Mouse (Mus musculus) gastrocnemius, postnatal 4 days (tissue): ENCODE measurements around the gene Trip6. TPM values are rescaled to one million over a fixed set of nuclear protein-coding genes. Genes with fewer than 3 reads are reported as not detected.

ENCODE experiments used
- DNase-seq, 2 experiments: peaks; one replicate each; pipeline ENCODE4 v3.0.0; 2021 to 2022; ENCODE audit warnings: low spot score in 2 of 2, mixed read lengths in 2 of 2
- long read RNA-seq, 2 experiments: library from polyadenylated mRNA; stranded (forward); transcript quantifications; one replicate each; pipeline ENCODE4 v2.0.0; 2021
- total RNA-seq, 2 experiments: library from RNA; stranded (reverse); gene quantifications; 2 replicates each; pipeline ENCODE4 v1.2.3; 2021

The Trip6 gene
- total RNA-seq: 10 to 100 TPM; 31.2 to 31.9 TPM
- long read RNA-seq, experiment 1, transcript Trip6-201 (9 exons, 2,168 nt): major isoform, 54 of 64 reads
- long read RNA-seq, experiment 1, partial matches to known transcripts: 3 of 64 reads
- long read RNA-seq, experiment 1, other reads (novel, unspliced or antisense): 7 of 64 reads
- long read RNA-seq, experiment 2, transcript Trip6-201 (9 exons, 2,168 nt): major isoform, 50 of 66 reads
- long read RNA-seq, experiment 2, partial matches to known transcripts: 2 of 66 reads
- long read RNA-seq, experiment 2, other reads (novel, unspliced or antisense): 14 of 66 reads

DNA sequence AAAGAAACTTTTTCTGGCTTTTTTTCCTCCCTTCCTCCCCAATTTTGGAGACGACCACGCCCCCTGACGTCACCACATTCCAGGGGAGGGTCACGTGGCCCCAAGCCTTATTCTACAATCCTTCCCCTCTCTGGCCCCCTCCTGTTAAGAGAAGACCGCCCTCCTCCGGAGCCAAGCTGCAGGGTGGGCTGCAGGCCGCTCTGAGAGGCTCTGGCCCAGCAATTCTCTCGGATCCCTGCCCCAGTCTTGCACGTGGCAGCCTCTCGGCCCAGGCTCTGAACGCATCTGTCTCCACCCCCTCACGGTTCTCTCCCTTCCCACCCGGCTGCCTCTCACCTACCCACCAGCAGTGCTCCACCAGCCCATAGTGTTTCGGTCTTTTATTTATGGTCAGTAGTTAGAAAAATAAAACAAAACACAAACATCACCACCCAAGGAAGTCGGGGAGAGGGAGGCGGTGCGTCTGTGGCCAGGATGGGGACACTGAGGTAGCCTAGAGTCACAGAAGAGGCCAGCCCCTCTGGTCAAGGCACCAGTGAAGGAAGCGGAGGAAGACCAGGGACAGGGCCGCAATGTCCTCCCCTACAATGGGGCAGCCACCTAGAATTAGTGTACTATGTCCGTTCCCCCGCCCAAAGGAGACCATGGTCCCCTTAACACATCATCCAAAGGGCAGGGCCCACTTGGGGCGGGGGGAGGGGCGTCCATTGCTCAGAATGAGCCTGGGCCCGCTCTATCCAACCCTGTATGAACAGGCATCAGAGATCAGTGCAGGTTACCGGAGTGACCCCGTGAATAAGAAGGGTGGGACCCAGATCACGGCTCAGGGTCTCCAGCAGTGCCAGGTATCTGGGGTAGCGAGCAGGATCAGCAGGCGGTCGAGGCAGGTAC lies at the start of gene Trip6:
Gene Trip6 (minus strand): TSS at position 212 of the 891 bp plus-strand sequence.
- peak; percentile 90 to 94 for DNase-seq

- no peak for DNase-seq
These were observed 44.2 kb upstream of the Trip6 start for GRCm38 (mm10) chr5:137358382-137358781.

- DNase-seq: no peak
These were observed 39.9 kb upstream of the Trip6 start for GRCm38 (mm10) chr5:137354091-137354490.

DNA sequence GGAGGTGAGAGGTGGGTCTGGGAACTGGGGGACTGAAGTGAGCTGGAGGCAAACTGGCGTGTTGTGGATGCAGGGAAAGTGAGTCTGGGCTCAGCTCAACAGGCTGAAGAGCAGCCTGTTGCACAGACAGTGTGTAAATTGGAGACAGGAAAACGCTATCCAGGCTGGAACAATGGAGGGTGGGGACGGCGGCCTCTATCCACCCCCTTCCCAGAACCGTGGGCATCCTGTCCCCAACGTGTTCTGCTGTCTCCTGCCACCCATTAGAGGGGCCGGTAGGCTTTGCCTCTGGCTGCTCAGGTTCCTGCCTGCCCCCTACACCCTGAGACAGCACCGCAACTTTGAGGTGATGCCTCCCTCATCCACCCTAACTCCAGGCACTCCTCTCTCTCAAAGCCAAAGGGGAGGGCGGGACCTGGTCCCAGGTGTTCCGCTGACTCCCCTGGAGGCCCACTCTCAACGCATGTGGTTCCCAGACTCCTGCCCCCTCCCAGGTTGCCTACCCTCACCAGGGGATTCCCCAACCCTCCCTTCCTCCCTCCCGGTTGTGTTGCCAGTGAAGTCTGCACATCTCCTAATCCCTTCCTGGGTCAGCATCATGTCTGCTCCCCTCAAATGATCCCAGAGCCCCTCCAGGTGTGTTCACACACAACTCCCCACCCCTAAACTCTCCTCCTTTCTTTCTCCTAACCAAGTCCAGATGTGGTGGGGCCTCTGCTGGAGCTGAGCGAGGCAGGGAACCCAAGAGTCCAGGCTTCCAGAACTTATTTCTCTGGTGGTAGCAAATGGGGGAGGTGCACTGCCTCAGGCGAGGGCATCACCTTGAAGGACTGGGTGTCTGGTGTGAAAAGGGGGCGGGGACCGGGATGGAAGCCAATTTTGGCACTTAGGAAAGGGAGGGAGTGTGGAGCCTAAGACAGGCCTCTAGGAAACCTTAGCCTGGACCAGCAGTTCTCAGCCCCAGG lies 38.1 kb upstream of the Trip6 start:
- DNase-seq: peak in 1 of 2 experiments; percentile 24

GRCm38 (mm10) chr5:137351394-137351793 lies 37.2 kb upstream of the Trip6 start:
- no peak for DNase-seq

DNA sequence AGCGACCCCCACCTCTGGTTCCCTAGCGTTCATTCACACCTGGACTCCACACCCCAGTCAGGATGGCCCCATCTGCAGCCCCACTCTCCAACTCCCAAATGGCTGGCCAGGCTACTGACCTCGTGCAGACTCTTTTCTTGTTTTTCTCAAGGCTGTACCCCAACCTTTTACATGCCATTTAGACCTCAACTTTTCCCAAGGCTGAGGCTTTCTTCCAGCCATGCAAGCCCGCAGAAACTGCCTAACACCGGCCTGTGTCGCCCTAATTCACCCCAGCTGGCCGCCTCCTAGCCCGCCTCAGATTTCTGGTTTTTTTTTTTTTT lies 36.8 kb upstream of the Trip6 start:
- no peak for DNase-seq

DNA sequence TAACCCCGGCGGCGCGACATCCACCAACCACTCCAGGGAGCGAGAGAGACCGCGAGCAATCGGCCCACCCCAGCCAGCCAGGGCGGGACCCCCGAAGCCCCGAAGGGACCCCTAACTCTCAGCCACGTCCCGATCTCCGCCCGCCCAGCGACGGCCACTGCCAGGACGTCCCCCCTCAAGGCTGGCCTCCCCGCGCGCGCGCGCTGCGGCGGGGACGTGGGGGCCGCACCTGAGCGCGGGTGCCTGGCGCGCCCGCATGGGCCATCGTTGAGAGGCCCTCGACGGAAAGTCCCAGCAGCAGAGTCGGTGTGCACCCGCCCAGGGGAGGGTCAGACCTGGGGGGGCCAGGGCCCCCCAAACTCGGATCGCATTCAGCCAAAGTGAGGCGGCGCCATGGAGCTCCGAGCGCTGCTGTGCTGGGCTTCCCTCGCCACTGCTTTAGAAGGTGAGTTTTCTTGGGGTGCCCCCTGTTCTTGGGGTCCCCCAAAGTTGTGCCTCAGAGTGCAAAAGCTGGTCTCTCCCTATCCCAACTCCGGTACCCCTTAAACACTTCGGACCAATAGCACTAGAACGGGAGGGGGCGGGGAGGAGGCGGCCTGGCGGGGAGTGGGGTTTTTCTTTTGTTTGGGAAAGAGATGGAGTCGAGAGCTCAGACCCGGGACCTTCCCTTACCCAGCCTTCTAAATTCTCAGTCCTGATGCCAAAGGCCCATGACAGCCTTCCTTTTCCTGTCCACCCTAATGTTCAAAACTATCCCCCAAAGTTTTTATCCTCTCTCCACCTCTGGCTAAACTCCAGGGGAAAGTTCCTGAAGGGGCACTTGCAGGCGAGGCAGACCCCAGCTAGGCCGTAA lies 36.2 kb upstream of the Trip6 start:
- no peak for DNase-seq

DNA sequence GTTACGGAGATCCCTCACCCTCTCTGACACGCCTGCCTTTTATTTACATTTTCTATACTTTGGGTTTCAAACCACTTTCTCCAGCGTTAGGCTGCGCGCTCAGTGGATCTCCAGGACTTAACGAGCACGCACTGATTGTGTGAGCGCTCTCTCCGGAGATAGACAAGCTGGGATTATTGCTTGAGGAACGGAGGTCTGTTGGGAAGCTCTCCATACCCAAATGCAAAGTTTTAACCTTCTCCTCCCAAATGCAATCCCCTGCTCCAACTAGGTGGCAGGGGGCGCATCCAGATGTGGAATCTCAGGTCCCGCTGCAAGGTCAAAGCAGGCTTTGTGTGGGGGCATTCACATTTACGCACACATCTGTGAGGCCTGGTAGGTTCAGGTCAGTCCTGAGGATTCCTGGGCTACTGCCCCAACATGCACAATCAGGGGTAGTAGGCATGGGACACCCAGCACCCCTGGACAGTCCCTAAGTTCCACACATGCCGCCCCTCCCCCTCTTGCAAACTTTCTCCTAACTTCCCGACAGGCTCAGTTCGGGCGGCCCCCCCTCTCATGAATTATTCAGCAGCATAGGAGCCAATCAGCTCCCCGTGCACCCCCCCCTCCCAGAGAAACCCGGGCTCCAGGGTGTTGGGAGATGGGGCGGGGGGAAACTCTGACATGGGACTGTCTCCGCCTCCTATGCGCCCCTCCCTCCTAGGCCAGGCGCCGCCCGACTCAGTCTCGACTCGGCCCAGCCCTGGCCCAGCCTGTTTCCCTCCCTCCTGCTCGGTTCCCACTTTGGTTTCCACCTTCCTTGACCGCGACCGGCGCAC lies 35.4 kb upstream of the Trip6 start, which contains the start of gene Ephb4:
Gene Ephb4 (plus strand): TSS at position 726 of the 821 bp plus-strand sequence.
- DNase-seq: peak; percentile 82 to 92

DNA sequence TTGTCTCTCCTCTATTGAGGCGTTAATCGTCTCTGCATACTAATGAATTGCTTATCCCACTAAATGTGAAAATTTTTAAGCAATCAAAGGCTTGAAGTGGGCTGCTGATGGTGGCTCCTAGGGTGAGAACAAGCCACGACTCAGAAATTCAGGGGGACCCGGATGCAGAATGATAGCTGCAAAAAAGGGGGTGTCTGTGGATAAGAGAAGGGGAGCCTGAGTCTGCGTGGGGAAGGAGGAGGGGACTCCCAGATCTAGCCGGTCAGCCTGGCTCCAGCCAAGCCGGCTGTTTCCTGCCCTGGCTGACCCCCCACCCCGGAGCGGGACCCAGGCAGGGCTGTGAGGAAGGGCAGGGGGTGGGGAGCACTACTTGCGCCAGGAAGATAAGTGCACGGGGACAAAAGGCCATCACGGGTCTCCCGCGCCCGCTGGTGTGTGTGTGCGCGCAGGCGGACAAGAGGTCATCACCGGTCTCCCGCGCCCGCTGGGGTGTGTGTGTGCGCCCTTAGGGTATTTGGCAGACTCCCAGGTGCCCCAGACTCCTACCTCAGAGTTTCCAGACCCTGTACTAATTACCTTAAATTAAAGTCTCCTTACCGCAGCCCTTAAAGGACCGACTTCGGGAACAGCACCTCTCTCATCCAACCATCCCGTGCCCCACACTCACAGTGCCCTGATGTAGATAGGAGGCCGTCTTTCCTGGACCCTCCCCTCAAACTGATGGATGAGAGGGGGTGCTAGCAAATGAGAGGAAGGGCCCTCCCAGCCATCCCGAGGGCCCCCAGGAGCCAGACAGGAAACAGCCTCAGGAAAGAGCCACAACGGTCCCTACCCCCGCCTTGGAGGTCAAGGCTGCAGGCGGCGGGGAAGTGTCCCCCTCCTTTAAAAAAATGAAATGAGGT lies 34.5 kb upstream of the Trip6 start:
- peak in 1 of 2 experiments; percentile 44 for DNase-seq

DNA sequence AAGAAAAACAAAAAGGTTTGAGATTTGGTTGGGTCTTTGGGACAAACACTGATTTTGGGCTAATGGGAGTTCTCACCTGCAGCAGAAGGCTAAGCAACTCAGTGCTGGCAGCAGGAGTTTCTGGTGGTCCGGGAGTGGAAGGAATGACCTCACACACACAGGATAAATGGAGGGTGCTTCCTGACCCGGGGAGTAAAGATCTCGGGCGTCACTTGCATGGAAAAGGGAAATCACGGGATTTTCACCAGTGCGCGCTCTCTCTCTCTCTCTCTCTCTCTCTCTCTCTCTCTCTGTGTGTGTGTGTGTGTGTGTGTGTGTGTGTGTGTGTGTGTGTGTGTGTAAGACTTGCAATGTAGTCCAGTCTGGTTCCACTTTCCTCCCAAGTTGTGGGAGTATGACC lies 33.7 kb upstream of the Trip6 start:
- no peak for DNase-seq

DNA sequence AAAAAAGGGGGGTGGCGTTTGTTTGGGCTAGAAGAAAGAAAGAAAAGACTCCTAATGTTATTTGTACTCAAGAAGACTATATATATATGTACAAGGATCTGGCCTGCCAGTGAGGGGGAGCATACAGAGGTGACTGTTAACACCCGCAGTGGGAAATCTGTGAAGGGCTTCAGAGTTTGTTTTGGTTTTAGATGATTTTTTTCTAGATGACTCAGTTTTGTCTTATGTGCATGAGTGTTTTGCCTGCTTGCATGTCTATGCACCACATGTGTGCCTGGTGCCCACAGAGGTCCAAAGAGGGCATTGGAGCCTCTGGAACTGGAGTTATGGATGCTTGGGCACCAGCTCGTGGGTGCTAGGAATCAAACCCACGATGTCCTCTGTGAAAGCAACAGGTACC lies 32.8 kb upstream of the Trip6 start:
- no peak for DNase-seq

DNA sequence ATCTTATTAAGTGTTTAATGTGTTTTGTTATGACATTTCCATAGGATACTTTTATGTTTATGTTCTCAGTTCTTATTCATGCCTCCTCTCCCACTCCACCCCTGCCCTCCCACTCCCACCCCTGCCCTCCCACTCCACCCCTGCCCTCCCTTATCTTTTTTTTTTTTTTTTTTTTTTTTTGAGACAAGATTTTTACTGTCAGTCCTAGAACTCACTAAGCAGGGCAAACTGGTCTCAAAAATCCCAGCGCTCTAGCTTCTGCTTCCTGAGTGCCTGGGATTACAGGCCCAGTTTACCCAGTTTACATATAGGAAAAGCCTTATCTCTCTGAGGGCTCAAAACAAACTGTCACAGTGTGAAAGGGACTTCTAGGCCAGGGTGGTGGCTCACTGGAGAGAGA lies 32.2 kb upstream of the Trip6 start:
- DNase-seq: no peak

DNA sequence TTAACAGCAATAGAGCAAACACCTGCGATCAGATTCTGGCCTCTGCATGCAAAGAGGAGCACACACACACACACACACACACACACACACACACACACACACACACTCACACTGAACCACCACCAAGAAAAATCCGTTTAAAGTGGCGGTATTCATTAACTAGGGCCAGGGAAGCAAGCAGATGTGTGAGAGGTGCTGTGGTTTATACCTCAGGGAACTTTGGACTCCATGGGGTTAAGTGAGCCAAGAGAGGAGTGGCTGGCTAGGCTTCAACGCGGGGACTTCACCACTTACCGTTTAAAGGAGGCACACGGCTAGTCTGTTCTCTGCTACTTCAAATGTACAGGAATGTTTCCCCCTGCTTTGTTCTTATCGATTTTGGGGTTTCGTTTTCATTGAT lies 31.6 kb upstream of the Trip6 start:
- DNase-seq: no peak

DNA sequence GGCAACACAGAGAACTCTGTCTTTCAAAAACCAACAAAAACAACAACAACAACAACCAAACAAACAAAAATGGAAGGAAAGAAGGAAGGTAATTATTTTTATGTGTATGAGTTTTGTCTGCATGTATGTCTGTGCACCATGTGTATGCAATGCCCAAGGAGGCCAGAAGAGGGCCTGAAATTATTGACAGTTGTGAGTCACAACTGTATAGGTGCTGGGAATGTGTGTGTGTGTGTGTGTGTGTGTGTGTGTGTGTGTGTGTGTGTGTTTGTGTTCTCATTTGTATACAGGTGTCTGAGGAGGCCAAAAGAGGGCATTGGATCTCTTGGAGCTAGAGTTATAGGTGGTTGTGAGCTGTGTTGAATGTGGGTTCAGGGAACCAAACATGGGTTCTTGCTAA lies 29.7 kb upstream of the Trip6 start:
- DNase-seq: no peak

- DNase-seq: no peak
These were observed 29.2 kb upstream of the Trip6 start for GRCm38 (mm10) chr5:137343412-137343811.

- DNase-seq: no peak
These were observed 28.3 kb upstream of the Trip6 start for GRCm38 (mm10) chr5:137342407-137343012.

GRCm38 (mm10) chr5:137340222-137340621 lies 26.0 kb upstream of the Trip6 start:
- no peak for DNase-seq
